Mouse (Mus musculus): ENCODE data around the gene Klhl7.

Klhl7 gene

GRCm38 (mm10) chr5:24181514-24182295, 81.3 kb downstream of the Klhl7 start:
- no peak for DNase-seq

- DNase-seq, result no peak
These were observed 81.9 kb downstream of the Klhl7 start for GRCm38 (mm10) chr5:24182296-24182734.

GRCm38 (mm10) chr5:24183096-24183495, 82.7 kb downstream of the Klhl7 start:
- no peak for DNase-seq

- DNase-seq, result no peak
These were observed 83.6 kb downstream of the Klhl7 start for GRCm38 (mm10) chr5:24184011-24184410.

GRCm38 (mm10) chr5:24188476-24188875, 88.1 kb downstream of the Klhl7 start:
- DNase-seq, result no peak

- no peak for DNase-seq
These were observed 91.4 kb downstream of the Klhl7 start for GRCm38 (mm10) chr5:24191821-24192220.

- DNase-seq, result no peak
These were observed 100.6 kb downstream of the Klhl7 start for GRCm38 (mm10) chr5:24201006-24201405.

GRCm38 (mm10) chr5:24202492-24202891, 102.1 kb downstream of the Klhl7 start:
- no peak for DNase-seq

GRCm38 (mm10) chr5:24203266-24203665, 102.9 kb downstream of the Klhl7 start:
- no peak for DNase-seq

GRCm38 (mm10) chr5:24207965-24208364, 107.6 kb downstream of the Klhl7 start:
- DNase-seq, result no peak

- no peak for DNase-seq
These were observed 108.1 kb downstream of the Klhl7 start for GRCm38 (mm10) chr5:24208505-24208904.

Data from kidney, postnatal 36 days (tissue).